Mouse (Mus musculus) limb, embryonic 10.5 days (tissue): Measurements from ENCODE around the gene Sgip1. TPM values are rescaled to one million over a fixed set of nuclear protein-coding genes. Genes with fewer than 3 reads are reported as not detected.

Source experiments
- DNase-seq: peaks from one replicate; pipeline ENCODE4 v3.0.0-alpha.2; 2017; ENCODE audit warnings: low spot score
- H3K27ac ChIP-seq: fragments of 300-500 bp; sonication (generic); 2 replicates; pipeline ENCODE4 v1.5.1; 2016; ENCODE audit warnings: mild to moderate bottlenecking
- H3K27me3 ChIP-seq: fragments of 300-500 bp; sonication (generic); 2 replicates; pipeline ENCODE4 v1.6.1; 2016; ENCODE audit warnings: low read depth, mild to moderate bottlenecking; ENCODE audit not compliant: poor library complexity, severe bottlenecking
- H3K36me3 ChIP-seq: fragments of 300-500 bp; sonication (generic); 2 replicates; pipeline ENCODE4 v1.6.1; 2016; ENCODE audit warnings: mild to moderate bottlenecking, moderate library complexity
- H3K4me1 ChIP-seq: fragments of 300-500 bp; sonication (generic); 2 replicates; pipeline ENCODE4 v1.6.1; 2016
- H3K4me3 ChIP-seq: fragments of 300-500 bp; sonication (generic); 2 replicates; pipeline ENCODE4 v1.5.1; 2016; ENCODE audit warnings: mild to moderate bottlenecking, moderate library complexity
- H3K9me3 ChIP-seq: fragments of 300-500 bp; sonication (generic); replicated peaks from 2 replicates; pipeline ENCODE4 v1.6.1; 2016; ENCODE audit warnings: mild to moderate bottlenecking
- WGBS: fragments of 180-500 bp; shearing (Covaris S2); methylation state at CpG from one replicate; pipeline ENCODE4 v1.1.7; 2016; 5-methylcytosine and 5-hydroxymethylcytosine counted together
- polyA plus RNA-seq: library from polyadenylated mRNA; unstranded; fragments of >200 nt; fragmentation: Nextera tagmentation; extraction: Ambion mirVana; gene quantifications from 2 replicates; pipeline ENCODE4 v1.2.1, GENCODE M21; 2016

Sgip1 gene
- polyA plus RNA-seq, 1 experiment from 2014 or later, result 6.2 TPM

DNA sequence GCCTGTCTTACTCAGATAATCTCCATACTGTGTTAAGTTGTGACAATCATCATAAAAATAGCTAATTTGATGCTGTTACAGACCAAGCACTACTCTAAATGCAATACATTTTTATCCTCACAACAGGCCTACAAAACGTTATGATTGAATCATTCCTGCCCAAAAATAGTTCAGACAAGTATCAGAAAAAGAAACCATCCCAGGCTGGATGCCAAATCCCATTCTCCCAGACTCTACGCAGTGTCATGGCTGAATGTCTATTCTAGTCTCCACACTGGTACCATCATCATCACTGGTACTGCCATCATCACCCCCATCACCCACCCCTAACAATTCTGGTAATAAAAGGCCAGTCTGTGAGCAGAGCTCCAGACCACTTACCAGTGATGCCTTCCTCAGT, 211.4 kb downstream of the Sgip1 start:
- no peaks in the 10 kb centered on the region for H3K9me3 ChIP-seq

GRCm38 (mm10) chr4:102955294-102955956, 214.3 kb downstream of the Sgip1 start:
- Histone ChIP-seq H3K9me3 (no peaks in the 10 kb centered on the region), H3K36me3 (no peaks in the 10 kb centered on the region), H3K4me3 (no peak overlapping the region), H3K4me1 (no peaks in the 10 kb centered on the region), H3K27ac (no peak overlapping the region), H3K27me3 (no peaks in the 10 kb centered on the region)
- DNase-seq, result no peak
- WGBS, result 73% methylated on average over 17 of the region's 17 CpGs

More for the DNA sequence above, 211.4 kb downstream of the Sgip1 start:
- H3K4me1 ChIP-seq, result no peaks in the 10 kb centered on the region
- no peak overlapping the region for H3K4me3 ChIP-seq
- DNase-seq, result no peak
- H3K36me3 ChIP-seq, result no peaks in the 10 kb centered on the region
- WGBS, result 76% methylated on average over 2 of the region's 2 CpGs
- no peaks in the 10 kb centered on the region for H3K27me3 ChIP-seq
- H3K27ac ChIP-seq, result no peak overlapping the region

DNA sequence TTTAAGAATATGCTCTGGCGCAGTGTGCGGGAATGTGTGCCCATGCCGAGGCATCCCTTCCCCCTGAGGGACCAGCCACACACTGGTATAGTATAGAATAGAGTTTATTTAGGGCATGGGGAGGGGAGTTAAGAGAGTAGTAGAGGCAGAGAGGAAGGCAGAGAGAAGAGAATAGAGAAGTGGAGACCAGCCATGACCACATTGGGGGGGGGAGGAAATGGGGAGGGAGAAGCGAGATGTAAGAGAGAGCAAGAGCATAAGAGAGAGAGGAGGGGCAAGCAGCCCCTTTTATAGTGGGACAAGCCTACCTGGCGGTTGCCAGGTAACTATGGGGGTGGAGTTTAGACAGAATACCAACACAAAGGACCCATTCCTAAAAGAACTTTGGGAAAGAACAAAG, 218.3 kb downstream of the Sgip1 start:
- WGBS, result 90% methylated on average over 5 of the region's 5 CpGs
- DNase-seq, result no peak
- Histone ChIP-seq H3K27me3 (no peaks in the 10 kb centered on the region), H3K36me3 (no peaks in the 10 kb centered on the region), H3K27ac (no peak overlapping the region), H3K9me3 (no peaks in the 10 kb centered on the region), H3K4me3 (no peak overlapping the region), H3K4me1 (no peaks in the 10 kb centered on the region)

DNA sequence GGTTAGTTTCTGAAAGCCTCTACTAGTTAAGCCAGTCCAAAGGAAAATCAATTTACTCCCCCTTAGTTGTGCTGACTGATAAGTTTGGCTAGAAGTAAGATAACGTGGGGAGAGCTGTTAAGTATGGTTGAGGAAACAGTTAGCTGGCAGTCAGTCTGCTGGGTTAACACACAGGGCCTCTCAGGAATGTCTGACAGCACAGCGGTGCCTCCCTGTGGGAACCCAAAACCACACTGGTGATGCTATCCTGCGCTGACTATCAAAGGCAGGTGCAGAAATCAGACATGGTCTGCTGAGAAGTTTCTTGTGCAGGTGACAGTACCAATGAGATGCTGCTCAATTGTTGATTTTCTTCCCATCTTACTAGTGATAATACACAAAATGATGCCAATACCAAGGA, 223.1 kb downstream of the Sgip1 start:
- no peak for DNase-seq
- WGBS, result 77% methylated on average over 3 of the region's 3 CpGs
- no peak overlapping the region for H3K4me3 ChIP-seq
- no peaks in the 10 kb centered on the region for H3K9me3 ChIP-seq
- H3K36me3 ChIP-seq, result no peaks in the 10 kb centered on the region
- no peaks in the 10 kb centered on the region for H3K27me3 ChIP-seq
- H3K27ac ChIP-seq, result no peak overlapping the region
- H3K4me1 ChIP-seq, result no peaks in the 10 kb centered on the region

DNA sequence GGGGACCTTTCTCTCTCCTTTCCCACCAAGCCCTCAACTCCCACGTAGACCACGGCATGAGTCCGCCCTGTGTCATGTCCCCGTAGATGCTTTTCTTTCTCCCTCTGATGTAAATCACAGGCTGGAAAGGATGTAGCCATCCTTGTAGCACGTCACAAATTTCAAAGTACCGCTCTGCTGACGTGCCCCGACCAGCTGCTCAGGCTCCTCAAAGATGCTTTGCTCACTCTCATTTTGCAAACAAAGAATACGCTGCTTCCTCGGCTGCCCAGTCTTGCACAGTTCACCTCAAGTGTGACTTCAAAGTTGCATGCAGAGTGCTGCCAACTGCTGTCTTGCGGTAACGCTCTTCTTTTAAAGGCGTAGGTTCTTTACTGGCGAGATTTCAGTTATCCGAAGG, 226.7 kb downstream of the Sgip1 start:
- H3K4me3 ChIP-seq, result no peak overlapping the region
- H3K4me1 ChIP-seq, result no peaks in the 10 kb centered on the region
- H3K27me3 ChIP-seq, result no peaks in the 10 kb centered on the region
- H3K27ac ChIP-seq, result no peak overlapping the region
- DNase-seq, result no peak
- 91% methylated on average over 15 of the region's 15 CpGs for WGBS
- no peaks in the 10 kb centered on the region for H3K9me3 ChIP-seq
- H3K36me3 ChIP-seq, result no peaks in the 10 kb centered on the region

GRCm38 (mm10) chr4:102969599-102969998, 228.5 kb downstream of the Sgip1 start:
- Histone ChIP-seq H3K27ac (no peak overlapping the region), H3K9me3 (no peaks in the 10 kb centered on the region), H3K27me3 (0 out of 2 replicates have a peak, but pooled peaks cover 2% of the 10 kb centered on the region), H3K36me3 (no peaks in the 10 kb centered on the region), H3K4me3 (no peak overlapping the region), H3K4me1 (peaks cover 2% of the 10 kb centered on the region; the same call in 1 of the 2 replicates)
- WGBS, result 95% methylated on average over 5 of the region's 5 CpGs
- DNase-seq, result no peak

DNA sequence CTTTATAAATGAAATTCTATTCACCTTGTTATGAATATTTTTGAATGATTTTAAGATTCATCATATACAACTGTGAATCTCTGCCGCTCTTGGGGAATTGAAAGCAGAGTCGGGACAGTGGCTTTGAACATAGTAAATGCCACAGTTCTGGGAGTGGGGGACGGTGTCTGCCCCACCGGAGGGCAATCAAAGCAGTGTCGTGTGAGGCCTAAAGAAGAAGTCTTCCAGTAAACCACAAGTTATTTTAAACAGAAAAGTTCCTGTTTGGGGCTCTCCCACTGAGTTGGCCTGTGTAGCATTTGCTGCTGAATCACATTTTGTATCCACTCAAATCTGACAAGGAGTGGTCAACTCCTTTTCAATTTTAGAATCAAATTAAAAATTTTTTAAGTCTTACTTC, 230.1 kb downstream of the Sgip1 start:
- WGBS, result 78% methylated on average over 5 of the region's 5 CpGs
- Histone ChIP-seq H3K27ac (no peak overlapping the region), H3K4me1 (peaks cover 9% of the 10 kb centered on the region), H3K4me3 (no peak overlapping the region), H3K27me3 (0 out of 2 replicates have a peak, but pooled peaks cover 4% of the 10 kb centered on the region), H3K9me3 (no peaks in the 10 kb centered on the region), H3K36me3 (no peaks in the 10 kb centered on the region)
- DNase-seq, result no peak

GRCm38 (mm10) chr4:102972071-102972470, 231.0 kb downstream of the Sgip1 start:
- Histone ChIP-seq H3K4me3 (no peak overlapping the region), H3K27me3 (0 out of 2 replicates have a peak, but pooled peaks cover 4% of the 10 kb centered on the region), H3K4me1 (peaks cover 18% of the 10 kb centered on the region), H3K27ac (no peak overlapping the region), H3K9me3 (no peaks in the 10 kb centered on the region), H3K36me3 (no peaks in the 10 kb centered on the region)
- WGBS, result 84% methylated on average over 3 of the region's 3 CpGs
- no peak for DNase-seq

DNA sequence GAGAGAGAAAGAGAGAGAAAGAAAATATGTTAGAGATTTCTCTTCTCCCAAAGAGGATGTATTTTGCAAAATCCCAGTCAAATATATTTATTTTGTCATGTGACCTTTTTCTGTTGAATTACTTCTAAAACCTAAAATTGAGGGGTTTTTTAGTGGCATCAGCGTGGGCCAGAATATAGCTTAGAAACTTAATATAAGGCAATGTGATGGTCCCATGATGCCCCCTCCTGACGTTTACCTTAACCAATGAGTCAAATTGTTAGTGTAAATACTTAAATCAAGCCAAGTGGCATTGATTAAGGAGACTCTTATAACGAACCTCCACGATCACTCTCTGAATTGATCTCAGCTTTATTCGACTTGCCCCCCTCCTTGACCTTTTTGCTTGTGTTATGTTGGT, 233.1 kb downstream of the Sgip1 start:
- Histone ChIP-seq H3K27ac (no peak overlapping the region), H3K27me3 (peaks cover 22% of the 10 kb centered on the region), H3K4me3 (no peak overlapping the region), H3K36me3 (no peaks in the 10 kb centered on the region), H3K4me1 (peaks cover 33% of the 10 kb centered on the region), H3K9me3 (no peaks in the 10 kb centered on the region)
- WGBS, result 52% methylated on average over 5 of the region's 5 CpGs
- no peak for DNase-seq

GRCm38 (mm10) chr4:102976290-102977275, 235.5 kb downstream of the Sgip1 start:
- Histone ChIP-seq H3K4me1 (peaks cover 34% of the 10 kb centered on the region), H3K9me3 (no peaks in the 10 kb centered on the region), H3K36me3 (no peaks in the 10 kb centered on the region), H3K4me3 (no peak overlapping the region), H3K27ac (no peak overlapping the region), H3K27me3 (peaks cover 41% of the 10 kb centered on the region)
- DNase-seq, result no peak
- WGBS, result 44% methylated on average over 12 of the region's 12 CpGs

DNA sequence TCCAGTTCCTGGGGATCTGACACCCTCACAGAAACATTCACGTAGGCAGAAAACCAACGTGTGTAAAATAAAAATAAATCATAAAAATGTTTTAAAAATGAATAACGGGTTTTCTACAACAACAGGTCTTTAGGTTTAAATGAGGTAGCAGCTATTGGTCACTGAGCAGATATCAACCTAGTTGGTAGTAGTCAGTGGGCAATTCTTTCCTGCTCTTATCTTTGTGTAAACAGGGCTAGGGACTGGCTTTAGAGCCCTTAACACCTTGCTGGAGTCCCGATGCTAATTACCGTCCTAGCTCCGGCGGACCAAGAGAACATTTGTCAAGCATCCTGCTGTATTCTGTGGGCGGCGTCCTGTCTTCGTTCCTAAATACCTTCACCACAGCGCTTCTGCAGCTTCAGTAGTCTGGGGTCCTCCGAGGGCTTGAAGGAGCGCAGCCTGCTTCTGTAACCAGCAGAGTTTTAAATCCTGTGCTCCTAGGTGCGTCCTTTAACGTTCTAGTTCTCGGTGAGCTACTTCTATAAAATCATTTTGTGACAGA, 236.8 kb downstream of the Sgip1 start:
- H3K27me3 ChIP-seq, result peaks cover 42% of the 10 kb centered on the region
- no peaks in the 10 kb centered on the region for H3K36me3 ChIP-seq
- peak; percentile 47 for DNase-seq
- H3K9me3 ChIP-seq, result no peaks in the 10 kb centered on the region
- H3K4me3 ChIP-seq, result peak overlapping the region; percentile 50
- 8% methylated on average over 16 of the region's 16 CpGs for WGBS
- no peak overlapping the region for H3K27ac ChIP-seq
- H3K4me1 ChIP-seq, result peaks cover 34% of the 10 kb centered on the region

- Histone ChIP-seq H3K36me3 (no peaks in the 10 kb centered on the region), H3K4me3 (peak within 1 kb of the TSS; percentile 50), H3K27me3 (peaks cover 42% of the 10 kb centered on the region), H3K9me3 (no peaks in the 10 kb centered on the region), H3K27ac (no peak within 1 kb of the TSS), H3K4me1 (peaks cover 34% of the 10 kb centered on the region)
- peak; percentile 54 for DNase-seq
- 3% methylated on average over 13 of the region's 13 CpGs for WGBS
These were observed 237.3 kb downstream of the Sgip1 start, which contains the start of gene Tctex1d1 for GRCm38 (mm10) chr4:102978440-102978839. Gene Tctex1d1 (plus strand): TSS chr4:102978606.

GRCm38 (mm10) chr4:102979385-102979784, 238.3 kb downstream of the Sgip1 start:
- Histone ChIP-seq H3K27ac (no peak overlapping the region), H3K36me3 (no peaks in the 10 kb centered on the region), H3K9me3 (no peaks in the 10 kb centered on the region), H3K27me3 (peaks cover 42% of the 10 kb centered on the region), H3K4me1 (peaks cover 33% of the 10 kb centered on the region), H3K4me3 (peak overlapping the region; percentile 50; the same call in 1 of the 2 replicates)
- 69% methylated on average over 5 of the region's 5 CpGs for WGBS
- no peak for DNase-seq
